Mouse (Mus musculus) testis, adult 2 months (tissue): Measurements from ENCODE around the gene Smim27.

Source experiments
- CTCF ChIP-seq: fragments of 200-500 bp; IDR thresholded peaks from 2 replicates; pipeline ENCODE4 v1.5.1; 2012; ENCODE audit warnings: low read depth, mild to moderate bottlenecking, inconsistent platforms, low read length, moderate library complexity; ENCODE audit not compliant: control insufficient read depth, insufficient read depth, insufficient replicate concordance
- POLR2A ChIP-seq: fragments of 200-500 bp; IDR thresholded peaks from 2 replicates; pipeline ENCODE4 v1.6.1; 2012; ENCODE audit warnings: low read depth, mild to moderate bottlenecking, inconsistent platforms, low read length, moderate library complexity; ENCODE audit not compliant: control insufficient read depth

DNA sequence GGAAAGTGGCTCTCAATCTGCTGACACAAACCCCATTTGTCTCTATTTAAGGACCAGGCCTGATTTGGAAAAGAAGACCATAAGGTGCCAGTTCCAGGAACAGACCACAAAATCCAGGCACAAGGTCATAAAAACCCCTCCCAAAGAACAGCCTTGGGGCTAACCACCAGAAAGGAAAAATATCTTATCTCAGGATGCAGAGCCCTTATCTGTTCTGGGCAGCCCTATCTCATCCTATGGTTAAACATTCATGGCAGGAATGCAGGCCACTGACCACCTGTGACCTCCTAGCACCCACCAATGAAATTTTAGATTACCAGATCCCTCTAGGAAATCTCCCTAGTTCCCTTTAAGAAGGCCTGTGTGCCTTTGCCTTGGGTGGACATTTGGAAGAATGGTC is 40.3 kb downstream of the Smim27 start:
- TF ChIP-seq POLR2A (no peak), CTCF (no peak)
